Mouse (Mus musculus) midbrain, postnatal 0 days (tissue): ENCODE data around the gene Prr3. TPM values are rescaled to one million over a fixed set of nuclear protein-coding genes. Genes with fewer than 3 reads are reported as not detected.
"Not testable (repeated sequence)": the region's sequence is repeated elsewhere in the genome, so short reads cannot be mapped to it uniquely, and the experiment has no call there.

Experiments
- ATAC-seq: fragments of 200-750 bp; cut with Nextera tagmentation; 2 replicates; pipeline ENCODE4 v1.8.0; 2017; ENCODE audit warnings: moderate number of reproducible peaks, mild to moderate bottlenecking, moderate TSS enrichment, moderate library complexity; ENCODE audit not compliant: low FRiP score
- DNase-seq: peaks from one replicate; pipeline ENCODE4 v3.0.0-alpha.2; 2015; ENCODE audit warnings: low spot score
- H3K27ac ChIP-seq: fragments of 300-500 bp; sonication (generic); 2 replicates; pipeline ENCODE4 v1.5.1; 2014; ENCODE audit warnings: low read depth, mild to moderate bottlenecking, low read length, mixed read lengths
- H3K27me3 ChIP-seq: fragments of 300-500 bp; sonication (generic); 2 replicates; pipeline ENCODE4 v1.6.1; 2014; ENCODE audit warnings: low read length, control low read depth, mixed read lengths; ENCODE audit not compliant: insufficient read depth
- H3K36me3 ChIP-seq: fragments of 300-500 bp; sonication (generic); 2 replicates; pipeline ENCODE4 v1.6.1; 2014; ENCODE audit warnings: low read length, control low read depth, mixed read lengths; ENCODE audit not compliant: insufficient read depth
- H3K4me1 ChIP-seq: fragments of 300-500 bp; sonication (generic); 2 replicates; pipeline ENCODE4 v1.6.1; 2014; ENCODE audit warnings: mild to moderate bottlenecking, control low read depth, antibody characterized with exemption, low read length, mixed read lengths; ENCODE audit not compliant: insufficient read depth
- H3K4me2 ChIP-seq: fragments of 300-500 bp; sonication (generic); 2 replicates; pipeline ENCODE4 v1.6.1; 2014; ENCODE audit warnings: low read depth, mild to moderate bottlenecking, low read length, mixed read lengths; ENCODE audit not compliant: poor library complexity, severe bottlenecking
- H3K4me3 ChIP-seq: fragments of 300-500 bp; sonication (generic); 2 replicates; pipeline ENCODE4 v1.5.1; 2014; ENCODE audit warnings: low read depth, mild to moderate bottlenecking, low read length, moderate library complexity
- H3K9ac ChIP-seq: fragments of 300-500 bp; sonication (generic); replicated peaks from 2 replicates; pipeline ENCODE4 v1.6.1; 2014; ENCODE audit warnings: mild to moderate bottlenecking, low read length, moderate library complexity, mixed read lengths; ENCODE audit not compliant: poor library complexity, severe bottlenecking
- H3K9me3 ChIP-seq: fragments of 300-500 bp; sonication (generic); 2 replicates; pipeline ENCODE4 v1.6.1; 2016; ENCODE audit warnings: low read length, control low read depth
- CTCF ChIP-seq: IDR thresholded peaks from 2 replicates; pipeline ENCODE4 v1.5.1; 2016; ENCODE audit warnings: antibody characterized with exemption, mild to moderate bottlenecking
- WGBS: fragments of 180-500 bp; shearing (Covaris S2); extraction: QIAGEN DNeasy Blood & Tissue Kit; methylation state at CpG from one replicate; pipeline ENCODE4 v1.1.7; 2014; 5-methylcytosine and 5-hydroxymethylcytosine counted together
- polyA plus RNA-seq: library from polyadenylated mRNA; unstranded; fragments of >200 nt; fragmentation: Nextera tagmentation; extraction: Ambion mirVana; gene quantifications from 2 replicates; pipeline ENCODE4 v1.2.1, GENCODE M21; 2015
- total RNA-seq: library from RNA; depleted of rRNA; stranded (reverse); fragments of >200 nt; gene quantifications from 2 replicates; pipeline ENCODE4 v1.2.3, GENCODE M21; 2014

Prr3 gene
- total and polyA plus RNA-seq, 2 experiments from 2014 or later: 57.8 to 100 TPM

- Histone ChIP-seq H3K9me3 (no peaks in the 10 kb centered on the region), H3K4me1 (no peaks in the 10 kb centered on the region), H3K9ac (no peak overlapping the region), H3K27me3 (no peaks in the 10 kb centered on the region), H3K4me2 (no peak overlapping the region), H3K27ac (no peak overlapping the region), H3K4me3 (no peak overlapping the region), H3K36me3 (no peaks in the 10 kb centered on the region)
- no peak for ATAC-seq
- no peak for DNase-seq
- WGBS: 52% methylated on average over 2 of the region's 2 CpGs
- no peak for TF ChIP-seq CTCF
Measured at GRCm38 (mm10) chr17:35939108-35939507, 40.9 kb downstream of the Prr3 start.

GRCm38 (mm10) chr17:35937700-35938348 is 42.2 kb downstream of the Prr3 start:
- no peak overlapping the region for H3K4me3 ChIP-seq
- H3K36me3 ChIP-seq: no peaks in the 10 kb centered on the region
- TF ChIP-seq CTCF: peak; percentile 90
- no peaks in the 10 kb centered on the region for H3K27me3 ChIP-seq
- DNase-seq (peak; percentile 71), ATAC-seq (peak; percentile 60; the same call in 1 of the 2 replicates)
- H3K9me3 ChIP-seq: no peaks in the 10 kb centered on the region
- 46% methylated on average over 2 of the region's 2 CpGs for WGBS
- H3K4me2 ChIP-seq: no peak overlapping the region
- H3K9ac ChIP-seq: no peak overlapping the region
- H3K4me1 ChIP-seq: no peaks in the 10 kb centered on the region
- H3K27ac ChIP-seq: no peak overlapping the region

- not testable (repeated sequence) for H3K27ac ChIP-seq, ATAC-seq, H3K27me3 ChIP-seq, H3K4me3 ChIP-seq, DNase-seq, H3K36me3 ChIP-seq, H3K4me1 ChIP-seq, H3K4me2 ChIP-seq, H3K9ac ChIP-seq, H3K9me3 ChIP-seq
- WGBS: 93% methylated on average over 14 of the region's 14 CpGs
Measured at GRCm38 (mm10) chr17:35935763-35936162, 44.3 kb downstream of the Prr3 start.

- no peak overlapping the region for H3K27ac ChIP-seq
- no peaks in the 10 kb centered on the region for H3K9me3 ChIP-seq
- H3K36me3 ChIP-seq: peaks cover 28% of the 10 kb centered on the region
- ATAC-seq (no peak), DNase-seq (no peak)
- WGBS: 91% methylated on average over 4 of the region's 4 CpGs
- no peak overlapping the region for H3K4me3 ChIP-seq
- H3K4me2 ChIP-seq: no peak overlapping the region
- no peak for TF ChIP-seq CTCF
- H3K27me3 ChIP-seq: no peaks in the 10 kb centered on the region
- H3K9ac ChIP-seq: no peak overlapping the region
- H3K4me1 ChIP-seq: no peaks in the 10 kb centered on the region
Measured at GRCm38 (mm10) chr17:35932608-35933007, 47.4 kb downstream of the Prr3 start.

GRCm38 (mm10) chr17:35930627-35931026 is 49.4 kb downstream of the Prr3 start:
- DNase-seq (no peak), ATAC-seq (no peak)
- Histone ChIP-seq H3K4me1 (no peaks in the 10 kb centered on the region), H3K9me3 (no peaks in the 10 kb centered on the region), H3K27me3 (no peaks in the 10 kb centered on the region), H3K27ac (no peak overlapping the region), H3K9ac (no peak overlapping the region), H3K36me3 (peaks cover 41% of the 10 kb centered on the region), H3K4me3 (no peak overlapping the region), H3K4me2 (no peak overlapping the region)
- no peak for TF ChIP-seq CTCF
- WGBS: 97% methylated on average over 12 of the region's 12 CpGs

GRCm38 (mm10) chr17:35929534-35929933 is 50.5 kb downstream of the Prr3 start:
- no peak for TF ChIP-seq CTCF
- DNase-seq: no peak
- no peaks in the 10 kb centered on the region for H3K27me3 ChIP-seq
- no peak overlapping the region for H3K27ac ChIP-seq
- no peak overlapping the region for H3K4me3 ChIP-seq
- no peaks in the 10 kb centered on the region for H3K4me1 ChIP-seq
- ATAC-seq: no peak
- no peak overlapping the region for H3K4me2 ChIP-seq
- 100% methylated on average over 2 of the region's 2 CpGs for WGBS
- no peaks in the 10 kb centered on the region for H3K9me3 ChIP-seq
- no peak overlapping the region for H3K9ac ChIP-seq
- H3K36me3 ChIP-seq: peaks cover 49% of the 10 kb centered on the region
